Mouse (Mus musculus) left cerebral cortex, postnatal 25 days (tissue): ENCODE data around the gene Dnajc14. TPM values are rescaled to one million over a fixed set of nuclear protein-coding genes. Genes with fewer than 3 reads are reported as not detected.

Source experiments
- DNase-seq, 2 experiments: peaks; one replicate each; pipeline ENCODE4 v3.0.0; 2022; ENCODE audit warnings: low spot score in 2 of 2, mixed read lengths in 1 of 2
- intact Hi-C: fragments of 180-260 bp; cut with DNase I; formaldehyde crosslinking; loops from one replicate; pipeline ENCODE4 v1.15.1; 2025
- total RNA-seq, 2 experiments: library from RNA; stranded (reverse); gene quantifications; 2 replicates each; pipeline ENCODE4 v1.2.3; 2021

Dnajc14 gene
- 10 to 100 TPM; 65.6 to 66.1 TPM for total RNA-seq

GRCm38 (mm10) chr10:128803771-128804270, at the start of gene Dnajc14:
Gene Dnajc14, plus strand, starts transcription at chr10:128804062.
- DNase-seq = peak; percentile 74 to 83
- intact Hi-C loops = loop anchor here (1.0 kb wide), 1 partner anchor 56 kb away; no protein-coding TSS in a partner anchor

- intact Hi-C loops = no loop called here
- DNase-seq = no peak
These were observed 31.0 kb upstream of the Dnajc14 start for GRCm38 (mm10) chr10:128772895-128773294.

- intact Hi-C loops = no loop called here
- DNase-seq = no peak
These were observed 30.2 kb upstream of the Dnajc14 start for GRCm38 (mm10) chr10:128773685-128774084.

- intact Hi-C loops = no loop called here
- DNase-seq = no peak
These were observed 25.4 kb upstream of the Dnajc14 start for GRCm38 (mm10) chr10:128778441-128778840.

- intact Hi-C loops = no loop called here
- DNase-seq = no peak
These were observed 24.7 kb upstream of the Dnajc14 start for GRCm38 (mm10) chr10:128779011-128779795.

- DNase-seq = no peak
- intact Hi-C loops = no loop called here
These were observed 23.7 kb upstream of the Dnajc14 start for GRCm38 (mm10) chr10:128780200-128780599.

- intact Hi-C loops = no loop called here
- DNase-seq = no peak
These were observed 13.3 kb upstream of the Dnajc14 start, which contains the start of gene Mmp19 for GRCm38 (mm10) chr10:128790398-128791124. Gene Mmp19, plus strand, starts transcription at chr10:128790910.

- intact Hi-C loops = no loop called here
- no peak for DNase-seq
These were observed 11.8 kb upstream of the Dnajc14 start for GRCm38 (mm10) chr10:128792041-128792440.

- intact Hi-C loops = no loop called here
- DNase-seq = no peak
These were observed 10.6 kb upstream of the Dnajc14 start for GRCm38 (mm10) chr10:128793258-128793657.

GRCm38 (mm10) chr10:128794391-128794790, 9.5 kb upstream of the Dnajc14 start:
- intact Hi-C loops = no loop called here
- DNase-seq = no peak

- no peak for DNase-seq
- intact Hi-C loops = no loop called here
These were observed 8.3 kb upstream of the Dnajc14 start for GRCm38 (mm10) chr10:128795581-128795980.

- intact Hi-C loops = no loop called here
- no peak for DNase-seq
These were observed 5.2 kb upstream of the Dnajc14 start for GRCm38 (mm10) chr10:128798676-128799075.

GRCm38 (mm10) chr10:128801981-128802495, 1.8 kb upstream of the Dnajc14 start:
- intact Hi-C loops = no loop called here
- DNase-seq = no peak

GRCm38 (mm10) chr10:128802956-128803355, 906 bp upstream of the Dnajc14 start:
- DNase-seq = no peak
- intact Hi-C loops = no loop called here

- no peak for DNase-seq
- intact Hi-C loops = no loop called here
These were observed 501 bp upstream of the Dnajc14 start for GRCm38 (mm10) chr10:128803361-128803760.

GRCm38 (mm10) chr10:128804271-128805091, 619 bp downstream of the Dnajc14 start, which contains the start of gene Tmem198b:
Gene Tmem198b, minus strand, starts transcription at chr10:128804370.
- intact Hi-C loops = loop anchor here (1.0 kb wide), 1 partner anchor 56 kb away; no protein-coding TSS in a partner anchor
- peak; percentile 73 to 78 for DNase-seq

GRCm38 (mm10) chr10:128805092-128806000, 1.5 kb downstream of the Dnajc14 start:
- intact Hi-C loops = no loop called here
- peak; percentile 94 to 97 for DNase-seq

GRCm38 (mm10) chr10:128806086-128806485, 2.2 kb downstream of the Dnajc14 start:
- intact Hi-C loops = no loop called here
- no peak for DNase-seq
